Mouse (Mus musculus): Measurements from ENCODE around the gene Slc38a3.

DNA sequence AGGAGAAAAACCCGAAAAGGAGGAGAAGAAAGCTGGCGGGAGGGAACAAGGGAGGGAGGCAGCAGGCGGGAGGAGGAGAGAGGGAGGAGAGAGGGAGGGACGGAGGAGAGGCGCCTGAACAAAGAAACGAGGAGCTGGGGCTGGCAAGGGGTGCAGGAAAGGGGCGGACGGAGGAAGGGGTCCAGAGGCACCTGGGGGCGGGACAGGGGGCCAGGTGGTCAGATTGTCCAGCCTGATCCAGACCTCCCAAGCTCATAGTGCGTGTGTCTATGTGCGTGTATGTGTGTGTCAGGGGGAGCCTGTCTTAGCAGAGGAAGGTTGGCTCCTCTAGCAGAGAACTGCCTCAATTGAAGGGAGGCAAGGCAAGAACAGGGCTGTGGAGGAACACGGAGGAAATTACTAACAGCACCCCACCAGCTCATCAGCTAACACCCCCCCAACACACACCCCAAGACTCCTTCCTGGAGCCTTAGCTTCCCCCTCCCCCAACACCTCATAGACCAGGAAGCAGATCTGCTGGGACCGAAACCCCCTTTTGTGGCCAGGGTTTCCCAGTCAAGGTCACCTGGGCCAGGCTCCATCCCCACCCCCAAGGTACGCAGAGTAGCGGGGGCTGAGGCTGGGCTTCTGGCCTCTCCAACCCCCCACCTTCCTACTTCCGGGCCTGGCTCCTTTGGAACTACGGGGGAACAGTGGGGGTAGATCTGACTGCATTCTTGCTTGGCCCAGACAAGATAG, 38.5 kb upstream of the Slc38a3 start:
- TF ChIP-seq CTCF (conservative IDR thresholded peaks at IDR 0.05; ENCODE audit: insufficient read depth, insufficient read length, low read depth, low read length) (no peak), POLR2A (IDR thresholded peaks at IDR 0.05; ENCODE audit: low read depth, low read length) (no peak)

Data from kidney, adult 2 months (tissue).